Mouse (Mus musculus): Measurements from ENCODE around the gene Dnajc1.

The Dnajc1 gene

DNA sequence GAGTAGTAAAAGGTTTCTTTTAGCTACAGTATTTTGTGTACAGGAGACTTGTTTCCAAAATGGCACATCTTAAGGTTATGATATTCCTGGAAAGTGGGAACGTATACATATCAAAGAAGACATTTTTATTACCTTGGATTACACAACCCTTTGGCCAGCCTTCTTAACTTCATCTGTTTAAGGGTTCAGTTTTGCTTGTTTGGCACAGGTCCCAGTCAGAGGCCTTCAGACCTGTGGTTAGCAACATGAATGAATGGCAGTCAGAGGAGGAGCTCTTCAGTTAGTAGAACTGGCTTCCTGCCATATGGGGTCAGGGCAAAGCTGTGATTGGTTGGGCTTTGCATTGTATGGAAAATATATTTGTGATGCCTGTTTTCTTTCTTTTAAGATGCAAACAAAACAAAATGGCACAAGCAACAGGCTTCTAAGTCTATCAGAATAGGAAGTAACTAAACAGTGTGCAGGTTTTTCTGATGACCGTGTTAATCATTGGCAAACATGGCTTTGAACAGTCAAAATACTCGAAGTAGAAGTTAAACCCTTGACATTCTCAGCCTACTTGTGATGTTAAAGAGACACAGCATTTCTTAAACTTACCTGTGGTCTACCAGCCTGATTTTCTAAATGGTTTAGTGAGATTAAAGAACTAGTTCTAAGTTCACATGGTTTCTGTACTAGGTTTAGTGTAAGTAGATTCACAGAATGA is 196.8 kb downstream of the Dnajc1 start:
- no peak for DNase-seq (ENCODE audit: low spot score)

DNA sequence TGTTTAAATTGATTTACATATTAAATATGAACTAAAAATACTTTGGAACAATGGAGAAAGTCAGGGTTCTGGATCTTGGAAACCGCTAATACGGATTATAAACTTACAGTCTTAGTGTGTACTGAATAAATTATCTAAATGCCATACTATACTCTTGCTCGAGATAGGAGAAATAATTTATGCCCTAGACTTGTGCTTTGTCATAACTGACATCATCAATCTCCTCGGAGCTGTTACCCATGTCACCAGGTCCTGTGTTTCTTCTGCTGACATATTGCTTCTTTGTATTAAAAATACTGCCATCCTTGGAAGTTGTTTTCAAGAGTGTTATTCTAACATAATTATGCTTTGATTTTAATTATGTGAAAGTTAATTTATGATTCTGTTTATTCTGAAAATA is 197.3 kb downstream of the Dnajc1 start:
- no peak for DNase-seq (ENCODE audit: low spot score)

DNA sequence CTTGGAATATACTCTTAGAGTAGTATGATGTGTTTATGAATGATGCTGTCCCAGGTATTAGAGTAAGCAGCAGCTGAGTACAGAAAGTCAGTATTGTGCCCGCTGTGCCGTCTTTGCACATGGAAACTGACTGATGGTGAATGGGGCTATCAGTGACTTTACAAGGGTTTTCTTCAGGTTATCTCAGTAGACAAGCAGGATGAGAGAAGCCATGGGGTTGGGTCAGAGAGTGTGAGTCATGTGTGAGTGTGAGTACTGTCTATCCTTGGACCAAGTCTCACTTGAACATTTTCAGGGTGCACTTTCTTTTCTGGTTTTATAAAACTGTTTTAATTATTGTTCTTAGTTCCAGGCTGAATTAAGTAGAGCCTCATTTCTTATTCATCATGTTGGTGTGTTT is 204.3 kb downstream of the Dnajc1 start:
- DNase-seq (ENCODE audit: low spot score) = no peak

DNA sequence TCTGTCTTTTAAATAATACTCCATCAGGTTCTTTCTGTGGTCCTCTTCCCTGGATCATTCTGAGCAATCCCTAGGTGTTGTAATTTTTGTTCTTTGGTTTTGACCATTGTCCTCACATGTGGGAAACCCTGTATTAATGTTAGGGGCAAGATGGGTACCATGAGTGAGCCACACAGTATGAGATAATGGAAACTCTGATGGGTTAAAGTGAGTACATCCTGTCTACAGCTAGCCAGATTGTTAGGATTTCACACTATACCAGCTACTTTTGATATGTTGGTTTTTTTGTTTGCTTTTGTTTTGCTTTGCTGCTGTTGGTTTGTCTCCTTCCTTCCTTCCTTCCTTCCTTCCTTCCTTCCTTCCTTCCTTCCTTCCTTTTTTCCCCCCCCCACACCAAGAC is 209.6 kb downstream of the Dnajc1 start:
- no peak for DNase-seq (ENCODE audit: low spot score)

DNA sequence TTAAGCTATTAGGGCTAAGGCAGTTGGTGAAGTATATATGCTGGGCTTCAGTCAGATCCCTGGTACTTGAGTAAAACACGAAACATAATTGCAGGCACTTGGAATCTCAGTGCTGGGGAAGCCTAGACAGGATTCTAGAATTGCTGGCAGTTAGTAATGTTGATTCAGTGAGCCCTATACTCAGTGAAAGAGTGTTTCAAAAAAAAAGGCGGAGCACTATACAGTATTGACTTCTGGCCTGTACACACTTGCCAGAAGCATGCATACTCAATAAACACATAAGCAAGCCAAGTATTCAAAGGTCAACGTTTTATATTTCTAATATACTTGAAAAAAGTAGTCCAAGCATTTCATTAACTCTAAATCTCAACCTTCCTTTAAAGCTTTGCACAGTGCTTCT is 211.0 kb downstream of the Dnajc1 start:
- no peak for DNase-seq (ENCODE audit: low spot score)

DNA sequence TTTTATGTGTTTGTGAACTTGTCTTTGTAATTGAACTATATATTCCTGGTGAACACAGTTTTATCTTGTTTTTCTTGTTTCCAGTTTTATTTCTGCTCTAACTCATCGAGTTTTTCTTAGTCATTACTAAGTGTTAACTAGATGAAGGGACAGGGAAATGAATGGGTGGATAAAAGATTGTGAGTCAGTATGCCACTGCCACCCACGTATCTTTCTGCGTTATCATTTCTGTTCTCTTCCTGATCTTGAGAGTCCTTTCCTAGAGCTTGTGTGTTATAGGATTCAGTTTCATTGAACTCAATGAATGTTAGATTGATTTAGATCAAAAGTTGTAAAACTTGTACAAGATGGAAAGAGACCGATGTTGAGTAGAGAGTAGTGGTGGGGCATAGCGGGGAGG is 212.3 kb downstream of the Dnajc1 start:
- no peak for DNase-seq (ENCODE audit: low spot score)

DNA sequence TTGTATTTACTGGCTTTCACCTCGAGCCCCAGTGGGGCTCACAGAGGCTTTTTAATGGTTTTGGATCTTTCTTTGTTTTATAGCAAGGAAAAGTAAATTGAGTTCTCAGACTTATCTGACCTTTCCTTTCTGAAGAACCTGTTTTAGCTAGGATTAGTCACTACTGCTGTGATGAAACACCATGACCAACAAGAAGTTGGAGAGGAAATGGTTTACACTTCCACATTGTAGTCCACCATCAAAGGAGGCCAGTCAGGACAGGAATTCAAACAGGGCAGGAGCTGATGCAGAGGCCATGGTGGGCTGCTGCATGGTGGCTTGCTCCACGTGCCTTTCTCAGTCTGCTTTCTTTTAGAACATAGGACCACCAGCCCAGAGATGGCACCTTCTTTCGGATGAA is 216.4 kb downstream of the Dnajc1 start:
- no peak for DNase-seq (ENCODE audit: low spot score)

DNA sequence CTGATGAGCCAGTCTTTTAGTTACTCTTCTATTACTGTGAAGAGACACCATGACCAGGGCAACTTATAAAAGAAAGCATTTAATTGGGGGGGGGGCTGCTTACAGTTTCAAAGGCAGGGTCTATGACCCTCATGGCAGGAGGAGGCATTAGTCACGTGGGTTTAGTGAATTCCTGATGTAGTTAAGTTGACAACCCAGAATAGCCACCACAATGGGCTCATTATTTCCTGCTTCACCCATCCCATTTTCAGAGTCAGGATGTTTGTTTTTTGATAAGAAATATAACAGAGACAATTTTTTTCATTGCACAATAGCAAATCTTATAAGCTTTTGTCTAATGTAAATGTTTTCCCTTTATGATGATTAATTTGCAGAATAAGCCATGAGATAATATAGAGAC is 217.4 kb downstream of the Dnajc1 start:
- no peak for DNase-seq (ENCODE audit: low spot score)

DNA sequence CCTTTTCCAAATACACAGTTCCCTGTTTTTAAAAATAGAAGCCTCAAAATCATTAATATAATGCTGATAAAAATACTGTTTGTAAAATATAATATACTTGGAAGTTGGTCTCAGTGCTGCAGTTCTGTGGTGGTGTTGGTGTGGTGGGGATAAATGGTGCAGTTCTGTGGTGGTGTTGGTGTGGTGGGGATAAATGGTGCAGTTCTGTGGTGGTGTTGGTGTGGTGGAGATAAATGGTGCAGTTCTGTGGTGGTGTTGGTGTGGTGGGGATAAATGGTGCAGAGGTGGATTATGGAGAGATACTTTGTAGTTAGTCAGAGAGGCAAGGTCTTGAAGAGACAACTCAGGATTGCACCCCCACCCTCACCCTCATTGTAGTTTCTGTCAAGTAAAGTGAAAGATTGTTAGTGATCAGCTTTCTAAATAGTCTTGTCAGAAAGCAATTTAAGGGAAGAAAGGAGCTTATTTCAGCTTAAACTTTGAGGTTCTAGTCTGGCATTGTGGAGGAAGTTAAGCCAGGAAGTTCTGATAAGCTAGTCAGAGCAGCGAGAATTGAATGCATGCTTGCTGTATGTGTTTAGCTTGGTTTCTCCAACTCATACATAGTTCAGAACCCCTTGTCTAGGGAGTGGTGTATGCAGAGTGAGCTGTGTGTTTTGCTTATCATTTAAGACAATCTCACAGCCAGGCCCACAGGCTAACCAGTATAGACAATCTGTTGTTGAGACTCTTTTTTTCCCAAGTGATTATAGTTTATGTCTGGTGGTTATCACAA is 223.3 kb downstream of the Dnajc1 start:
- no peak for DNase-seq (ENCODE audit: low spot score)

DNA sequence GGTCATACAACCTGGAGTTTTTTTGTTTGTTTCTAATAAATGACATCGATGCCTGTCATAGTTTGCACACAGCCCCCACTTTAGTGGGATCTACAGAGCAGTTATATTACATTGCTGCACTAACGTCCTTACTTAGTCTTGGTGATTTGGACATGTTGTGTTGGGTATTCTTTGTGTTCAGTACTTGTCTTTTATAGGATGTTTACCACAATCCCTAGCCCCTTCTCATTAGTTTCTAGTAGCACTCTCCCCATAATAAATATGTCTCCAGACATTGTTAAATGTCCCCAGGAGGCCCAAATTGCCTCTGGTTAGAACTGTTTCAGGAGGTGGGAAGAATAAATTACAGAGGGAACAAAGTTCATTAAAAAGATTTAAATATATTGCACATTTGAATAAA is 227.1 kb downstream of the Dnajc1 start:
- no peak for DNase-seq (ENCODE audit: low spot score)

DNA sequence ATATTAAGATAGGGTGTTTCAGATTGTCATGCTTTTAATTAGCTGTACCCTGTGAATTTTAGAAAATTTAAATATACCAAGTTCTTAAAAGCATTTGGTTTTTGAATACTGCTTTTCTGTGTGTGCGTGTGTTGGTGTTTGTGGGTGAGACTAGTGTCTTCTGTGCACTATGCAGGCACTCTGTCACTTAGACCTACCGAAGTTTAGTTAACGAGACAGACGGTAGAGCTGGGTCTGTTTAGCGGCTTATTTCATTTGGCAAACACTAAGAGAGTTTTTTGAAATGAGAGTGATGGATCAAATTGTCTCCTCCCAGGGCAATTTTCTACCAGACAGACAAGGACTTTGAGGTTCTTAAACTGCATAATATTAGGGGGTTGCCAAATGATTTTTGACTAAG is 231.6 kb downstream of the Dnajc1 start:
- DNase-seq (ENCODE audit: low spot score) = no peak

DNA sequence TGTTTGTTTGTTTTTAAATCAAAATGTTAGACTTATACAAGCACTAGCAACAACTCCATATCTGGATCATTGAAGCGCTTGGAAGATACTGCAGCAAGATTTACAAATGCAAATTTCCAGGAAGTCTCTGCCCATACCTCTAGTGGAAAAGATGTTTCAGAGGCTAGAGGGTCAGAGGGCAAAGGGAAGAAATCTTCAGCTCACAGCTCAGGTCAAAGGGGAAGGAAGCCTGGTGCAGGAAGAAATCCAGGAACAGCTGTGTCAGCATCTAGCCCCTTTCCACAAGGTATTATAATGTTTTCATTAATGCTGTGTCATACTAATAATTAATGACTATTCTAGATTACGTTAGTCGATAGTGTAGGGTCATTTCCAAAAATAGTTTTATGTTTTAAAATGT is 233.2 kb downstream of the Dnajc1 start:
- DNase-seq (ENCODE audit: low spot score) = no peak

DNA sequence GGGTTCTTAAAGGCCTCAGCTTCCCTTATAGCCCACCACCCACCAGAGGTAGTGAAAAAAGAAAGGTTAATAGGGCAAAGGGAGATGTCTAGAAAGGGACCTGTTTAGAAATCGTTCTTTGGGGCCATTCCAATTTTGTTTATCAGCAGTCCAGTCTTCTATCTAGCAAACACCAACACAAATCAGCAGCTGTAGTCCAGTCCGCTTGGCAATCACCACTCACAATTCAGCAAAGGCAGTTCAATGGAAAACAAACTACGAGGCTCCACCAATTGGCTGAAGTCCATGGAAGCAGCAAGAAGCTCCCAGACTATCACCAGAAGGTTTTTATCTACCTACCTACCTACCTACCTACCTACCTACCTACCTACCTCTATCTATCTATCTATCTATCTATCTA is 236.5 kb downstream of the Dnajc1 start:
- no peak for DNase-seq (ENCODE audit: low spot score)

Measured in retina, embryonic 14.5 days (tissue).